Mouse (Mus musculus) forebrain, embryonic 10.5 days (tissue): ENCODE measurements around the gene Gm10401. TPM values are rescaled to one million over a fixed set of nuclear protein-coding genes. Genes with fewer than 3 reads are reported as not detected.
A peak's percentile ranks its signal among the peaks of the same experiment; 100 is the strongest.

Source experiments
- DNase-seq: peaks from one replicate; pipeline ENCODE4 v3.0.0-alpha.2; 2017; ENCODE audit warnings: low spot score; ENCODE audit errors: extremely low spot score
- H3K27ac ChIP-seq: fragments of 300-500 bp; sonication (generic); 2 replicates; pipeline ENCODE4 v1.5.1; 2016; ENCODE audit warnings: mild to moderate bottlenecking
- H3K27me3 ChIP-seq: fragments of 300-500 bp; sonication (generic); 2 replicates; pipeline ENCODE4 v1.6.1; 2016; ENCODE audit warnings: mild to moderate bottlenecking; ENCODE audit not compliant: poor library complexity, severe bottlenecking
- H3K36me3 ChIP-seq: fragments of 300-500 bp; sonication (generic); replicated peaks from 2 replicates; pipeline ENCODE4 v1.6.1; 2016; ENCODE audit warnings: mild to moderate bottlenecking, moderate library complexity
- H3K4me1 ChIP-seq: fragments of 300-500 bp; sonication (generic); 2 replicates; pipeline ENCODE4 v1.6.1; 2016
- H3K4me3 ChIP-seq: fragments of 300-500 bp; sonication (generic); 2 replicates; pipeline ENCODE4 v1.5.1; 2016; ENCODE audit warnings: mild to moderate bottlenecking, moderate library complexity
- H3K9me3 ChIP-seq: fragments of 300-500 bp; sonication (generic); 2 replicates; pipeline ENCODE4 v1.6.1; 2016; ENCODE audit warnings: mild to moderate bottlenecking, moderate library complexity
- WGBS: fragments of 180-500 bp; shearing (Covaris S2); methylation state at CpG from one replicate; pipeline ENCODE4 v1.1.7; 2016; 5-methylcytosine and 5-hydroxymethylcytosine counted together
- polyA plus RNA-seq: library from polyadenylated mRNA; unstranded; fragments of >200 nt; fragmentation: Nextera tagmentation; extraction: Ambion mirVana; gene quantifications from 2 replicates; pipeline ENCODE4 v1.2.1, GENCODE M21; 2016

The Gm10401 gene
- polyA plus RNA-seq, result 18.3 and 22.9 TPM in 2 replicates

DNA sequence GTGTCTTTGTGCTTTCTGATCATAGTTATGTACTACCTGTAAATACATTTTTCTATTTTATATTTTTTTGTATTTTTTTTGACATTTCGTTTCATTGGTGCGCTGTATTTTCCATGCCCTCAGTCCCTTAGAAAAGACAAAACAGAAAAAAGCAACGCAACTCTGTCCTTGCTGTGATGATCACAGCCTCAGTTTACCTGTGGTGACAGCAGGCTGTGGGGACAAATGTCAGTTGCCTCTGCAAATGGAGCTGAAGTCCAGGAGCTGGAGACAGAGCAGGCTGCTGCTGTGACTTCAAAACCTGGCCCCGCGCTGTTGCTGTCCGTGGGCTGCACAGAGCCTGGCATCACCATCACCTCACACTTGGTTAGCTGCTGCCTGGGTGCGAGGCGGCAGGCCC lies at the start of gene Gm10401:
TSS of gene Gm10401 (minus strand) at position 101 of the 400 bp plus-strand sequence.
- Histone ChIP-seq H3K27me3 (no peaks in the 10 kb centered on the region), H3K9me3 (no peaks in the 10 kb centered on the region), H3K4me3 (no peak within 1 kb of the TSS), H3K4me1 (no peaks in the 10 kb centered on the region), H3K36me3 (peaks cover 96% of the 10 kb centered on the region), H3K27ac (no peak within 1 kb of the TSS)
- 98% methylated on average over 8 of the region's 8 CpGs for WGBS
- no peak for DNase-seq

DNA sequence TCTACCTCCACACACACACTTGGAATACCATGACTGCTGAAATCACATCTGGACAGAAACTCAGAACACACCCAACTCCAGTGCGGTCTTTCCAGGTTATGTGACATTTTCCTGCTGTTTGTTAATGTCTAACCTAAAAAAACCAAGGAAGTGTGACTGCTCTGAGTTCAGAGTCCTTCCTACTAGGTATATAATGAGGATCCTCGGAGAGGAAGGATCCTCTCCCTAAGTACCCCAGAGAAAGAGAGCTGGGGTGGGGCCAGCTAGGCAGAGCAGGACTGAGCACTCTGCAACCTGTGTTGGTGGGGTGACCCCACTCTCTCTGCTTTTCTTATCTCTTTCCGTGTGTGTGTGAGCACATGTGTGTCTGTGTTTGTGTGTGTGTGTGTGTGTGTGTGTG lies 49.3 kb upstream of the Gm10401 start:
- Histone ChIP-seq H3K36me3 (peaks cover 99% of the 10 kb centered on the region), H3K4me3 (no peak overlapping the region), H3K9me3 (peaks cover 4% of the 10 kb centered on the region; the same call in 1 of the 2 replicates), H3K27me3 (no peaks in the 10 kb centered on the region), H3K4me1 (peaks cover 36% of the 10 kb centered on the region), H3K27ac (no peak overlapping the region)
- 86% methylated on average over 3 of the region's 3 CpGs for WGBS
- no peak for DNase-seq

DNA sequence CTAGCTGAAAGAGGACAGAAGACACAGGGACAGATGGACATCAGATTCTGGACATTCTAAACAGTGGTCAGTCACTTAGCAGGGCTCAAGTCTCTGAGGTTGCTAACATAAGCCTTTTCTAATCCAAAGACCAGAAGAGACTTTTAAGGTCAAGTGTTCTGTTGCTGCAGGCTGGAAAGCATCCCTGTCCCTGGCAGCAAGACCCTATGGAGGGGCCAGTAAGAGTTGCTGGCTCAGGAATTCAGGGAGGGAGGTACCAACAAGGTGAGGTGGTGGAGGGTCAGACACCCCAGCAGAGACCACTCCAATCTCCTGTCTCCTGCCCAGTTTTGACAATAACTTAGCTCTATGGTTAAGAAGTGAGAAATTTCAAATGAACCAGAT lies 48.6 kb upstream of the Gm10401 start:
- no peak for DNase-seq
- H3K9me3 ChIP-seq, result peaks cover 4% of the 10 kb centered on the region; the same call in 1 of the 2 replicates
- H3K4me1 ChIP-seq, result peaks cover 32% of the 10 kb centered on the region
- H3K4me3 ChIP-seq, result no peak overlapping the region
- H3K27ac ChIP-seq, result no peak overlapping the region
- peaks cover 98% of the 10 kb centered on the region for H3K36me3 ChIP-seq
- no peaks in the 10 kb centered on the region for H3K27me3 ChIP-seq

DNA sequence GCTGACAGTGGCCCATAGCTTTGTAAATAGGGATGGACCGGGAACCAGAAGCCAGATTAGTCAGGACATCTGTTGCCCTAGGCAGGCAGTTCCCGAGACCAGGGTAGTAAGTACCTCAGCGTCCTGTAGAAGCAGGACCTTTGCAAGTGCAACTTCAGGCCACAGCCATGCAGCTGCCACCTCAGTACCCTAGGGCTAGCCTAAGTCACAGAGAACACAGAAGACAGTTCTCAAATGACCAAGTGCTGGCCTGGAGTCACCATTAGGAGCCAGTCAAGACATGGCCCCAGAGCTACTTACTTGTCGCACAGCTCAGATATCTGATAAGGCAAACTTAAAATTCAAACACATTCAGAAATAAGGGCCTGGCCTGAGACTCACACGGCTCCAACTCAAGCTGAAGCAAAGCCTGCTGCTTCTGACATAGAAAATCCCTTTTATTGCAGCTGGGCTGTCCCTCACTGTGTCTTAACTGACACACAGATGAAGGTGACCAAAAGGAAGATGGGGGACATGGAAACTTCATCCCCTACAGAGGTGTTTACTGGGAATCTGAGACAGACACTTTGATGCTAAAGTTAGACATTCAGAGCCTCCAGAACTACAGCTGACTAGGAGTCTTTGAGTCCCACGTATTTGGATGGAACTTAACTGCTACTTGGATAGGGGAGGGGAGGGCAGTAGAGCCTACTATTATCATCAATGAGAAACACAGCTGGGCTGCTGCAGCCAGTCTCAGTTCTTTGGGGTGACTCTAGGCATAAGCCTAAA lies 48.1 kb upstream of the Gm10401 start:
- WGBS, result 88% methylated on average over 6 of the region's 6 CpGs
- Histone ChIP-seq H3K9me3 (peaks cover 4% of the 10 kb centered on the region; the same call in 1 of the 2 replicates), H3K4me3 (no peak overlapping the region), H3K36me3 (peaks cover 92% of the 10 kb centered on the region), H3K27ac (no peak overlapping the region), H3K27me3 (no peaks in the 10 kb centered on the region), H3K4me1 (peaks cover 29% of the 10 kb centered on the region)
- no peak for DNase-seq

DNA sequence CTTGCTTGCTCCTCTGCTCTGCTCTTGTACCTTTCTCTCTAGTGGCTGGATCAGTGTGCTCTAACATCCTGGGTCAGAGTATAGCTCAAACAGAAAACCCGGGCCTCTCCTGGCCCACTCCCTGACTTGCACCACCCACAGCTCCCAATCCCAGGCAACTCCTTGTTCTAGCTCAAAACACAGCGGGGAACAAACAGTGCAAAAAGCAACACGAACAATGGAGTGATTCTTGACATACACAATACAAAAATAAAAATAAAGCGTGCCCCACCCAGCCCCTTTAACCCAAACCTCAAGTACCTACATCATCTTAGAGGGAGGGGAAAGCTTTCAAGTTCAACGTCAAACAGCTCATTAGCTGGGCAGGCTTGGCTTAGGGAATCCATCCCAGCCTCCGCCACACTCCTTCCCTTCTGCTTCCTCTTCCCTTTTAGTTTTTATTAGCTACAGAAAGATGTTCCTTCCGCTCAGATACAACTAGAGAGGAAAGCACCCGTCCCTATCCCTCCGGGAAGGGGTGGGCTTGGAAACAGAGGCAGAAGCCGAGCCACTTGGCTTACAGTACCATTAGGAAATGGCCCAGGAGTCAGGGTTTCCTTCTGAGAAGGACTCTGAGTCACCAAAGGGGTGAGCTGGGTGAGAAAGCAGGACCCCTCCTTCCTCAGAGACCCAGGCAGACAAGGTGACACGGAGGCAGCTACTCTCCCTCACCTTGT lies 47.3 kb upstream of the Gm10401 start:
- no peak for DNase-seq
- 88% methylated on average over 11 of the region's 11 CpGs for WGBS
- Histone ChIP-seq H3K4me1 (peaks cover 34% of the 10 kb centered on the region), H3K9me3 (peaks cover 4% of the 10 kb centered on the region; the same call in 1 of the 2 replicates), H3K27me3 (no peaks in the 10 kb centered on the region), H3K4me3 (no peak overlapping the region), H3K36me3 (peaks cover 85% of the 10 kb centered on the region), H3K27ac (no peak overlapping the region)

DNA sequence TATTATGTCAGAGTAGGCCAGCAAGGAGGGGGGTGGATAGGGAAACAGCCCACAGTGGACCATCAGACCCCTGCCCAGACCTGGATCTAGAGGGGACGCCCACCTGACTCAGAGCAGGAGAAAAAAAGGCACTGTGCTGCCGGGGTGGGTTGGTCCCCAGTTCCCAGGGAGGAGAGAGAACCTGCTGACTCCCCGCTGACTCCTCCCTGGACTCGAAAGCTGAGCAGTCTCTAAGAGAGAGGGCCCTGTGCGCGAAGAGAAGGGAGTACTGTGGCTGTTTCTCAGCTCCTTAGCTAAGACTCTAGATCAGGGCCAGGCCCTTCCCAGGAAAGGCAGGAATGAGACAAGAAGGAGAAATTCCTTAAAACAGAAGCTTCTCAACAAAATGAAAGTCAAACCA lies 46.4 kb upstream of the Gm10401 start:
- 77% methylated on average over 6 of the region's 6 CpGs for WGBS
- DNase-seq, result no peak

DNA sequence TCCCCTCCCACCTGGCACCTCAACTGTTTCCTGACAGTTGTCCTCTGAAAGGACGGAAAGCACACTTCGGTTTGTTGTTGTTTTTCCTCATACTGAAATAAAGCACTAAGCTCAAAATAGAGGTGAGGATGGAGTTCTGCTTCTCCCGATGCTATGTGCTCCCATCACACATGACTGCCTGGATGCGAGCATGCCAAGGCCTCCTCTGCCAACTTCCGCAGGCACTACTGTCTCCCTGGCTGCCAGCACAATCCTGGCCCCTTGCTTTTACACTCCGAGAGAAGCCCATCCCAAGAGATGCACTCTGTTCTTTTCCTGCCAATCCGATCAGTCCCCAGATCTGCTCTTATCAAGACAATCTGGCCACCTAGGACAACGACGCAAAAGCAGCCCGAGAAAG lies 45.5 kb upstream of the Gm10401 start:
- Histone ChIP-seq H3K4me3 (no peak overlapping the region), H3K4me1 (peaks cover 34% of the 10 kb centered on the region), H3K36me3 (peaks cover 66% of the 10 kb centered on the region), H3K9me3 (no peaks in the 10 kb centered on the region), H3K27ac (no peak overlapping the region), H3K27me3 (no peaks in the 10 kb centered on the region)
- DNase-seq, result no peak
- 82% methylated on average over 10 of the region's 10 CpGs for WGBS

More for the DNA sequence above, 46.4 kb upstream of the Gm10401 start:
- H3K27me3 ChIP-seq, result no peaks in the 10 kb centered on the region
- peaks cover 34% of the 10 kb centered on the region for H3K4me1 ChIP-seq
- H3K4me3 ChIP-seq, result no peak overlapping the region
- no peak overlapping the region for H3K27ac ChIP-seq
- H3K9me3 ChIP-seq, result peaks cover 3% of the 10 kb centered on the region; the same call in 1 of the 2 replicates
- H3K36me3 ChIP-seq, result peaks cover 75% of the 10 kb centered on the region

DNA sequence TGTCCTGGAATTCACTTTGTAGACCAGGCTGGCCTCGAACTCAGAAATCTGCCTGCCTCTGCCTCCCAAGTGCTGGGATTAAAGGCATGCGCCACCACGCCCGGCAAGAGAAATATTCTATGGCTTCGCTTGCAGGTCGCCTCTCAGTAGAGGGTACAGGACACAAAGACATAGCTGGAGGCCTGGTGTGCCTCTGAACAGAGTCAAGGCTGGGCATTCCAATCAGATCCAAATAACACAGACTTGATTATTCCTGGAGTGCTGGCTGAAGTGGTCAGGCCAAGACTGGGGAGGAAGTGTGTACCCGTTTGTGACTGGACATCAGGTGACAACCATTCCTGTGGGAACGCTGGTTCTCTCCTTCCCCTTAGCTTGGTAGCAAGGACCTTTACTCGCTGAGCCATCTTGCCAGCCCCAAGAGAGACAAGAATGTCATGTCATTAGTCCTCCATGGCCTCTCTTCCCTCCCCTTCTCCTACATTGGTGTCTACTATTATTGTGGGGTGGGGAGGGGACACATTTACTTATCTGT lies 44.1 kb upstream of the Gm10401 start:
- H3K4me1 ChIP-seq, result peaks cover 34% of the 10 kb centered on the region
- no peak for DNase-seq
- no peaks in the 10 kb centered on the region; the same call in 1 of the 2 replicates for H3K27me3 ChIP-seq
- no peak overlapping the region for H3K27ac ChIP-seq
- no peaks in the 10 kb centered on the region for H3K9me3 ChIP-seq
- H3K4me3 ChIP-seq, result no peak overlapping the region
- 89% methylated on average over 9 of the region's 9 CpGs for WGBS
- H3K36me3 ChIP-seq, result peaks cover 53% of the 10 kb centered on the region

DNA sequence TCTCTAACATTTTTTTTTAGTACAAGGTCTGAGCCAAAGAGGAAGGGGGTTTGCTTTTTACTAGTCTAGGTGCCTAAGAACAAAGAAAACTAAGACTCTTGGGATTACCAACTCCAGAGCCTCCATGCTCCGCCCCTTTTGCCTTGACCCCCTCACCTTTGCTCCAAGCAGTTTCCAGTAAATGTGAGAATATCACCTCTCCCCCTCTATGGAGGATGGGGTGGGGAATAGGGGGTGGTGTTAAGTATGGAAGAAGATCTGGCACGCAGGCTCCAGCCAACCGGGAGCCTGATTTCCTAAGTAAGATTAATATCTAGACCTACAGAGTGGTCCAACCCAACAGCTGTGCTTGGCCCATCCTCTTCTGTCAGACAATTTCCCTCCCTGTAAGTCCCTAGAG lies 42.6 kb upstream of the Gm10401 start:
- Histone ChIP-seq H3K27ac (no peak overlapping the region), H3K4me3 (no peak overlapping the region), H3K9me3 (no peaks in the 10 kb centered on the region), H3K27me3 (peaks cover 3% of the 10 kb centered on the region), H3K4me1 (peaks cover 34% of the 10 kb centered on the region), H3K36me3 (peaks cover 38% of the 10 kb centered on the region)
- 76% methylated on average over 3 of the region's 3 CpGs for WGBS
- DNase-seq, result no peak

DNA sequence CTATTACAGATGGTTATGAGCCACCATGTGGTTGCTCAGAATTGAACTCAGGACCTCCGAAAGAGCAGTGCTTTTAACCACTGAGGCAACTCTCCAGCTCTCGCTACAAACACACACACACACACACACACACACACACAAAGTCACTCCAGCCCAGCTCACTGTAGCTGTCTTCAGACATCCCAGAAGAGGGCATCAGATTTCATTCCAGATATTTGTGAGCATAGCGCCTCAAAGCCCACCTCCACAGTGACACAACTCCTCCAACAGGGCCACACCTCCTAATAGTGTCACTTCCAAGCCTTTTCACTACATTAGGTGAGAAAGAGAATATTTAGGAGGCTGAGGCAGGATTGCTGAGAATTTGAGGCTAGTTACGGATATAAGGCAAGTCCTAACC lies 41.0 kb upstream of the Gm10401 start:
- Histone ChIP-seq H3K36me3 (peaks cover 22% of the 10 kb centered on the region), H3K27me3 (peaks cover 3% of the 10 kb centered on the region), H3K27ac (no peak overlapping the region), H3K4me1 (peaks cover 27% of the 10 kb centered on the region), H3K4me3 (no peak overlapping the region), H3K9me3 (no peaks in the 10 kb centered on the region)
- no peak for DNase-seq
- 78% methylated on average over 4 of the region's 4 CpGs for WGBS

DNA sequence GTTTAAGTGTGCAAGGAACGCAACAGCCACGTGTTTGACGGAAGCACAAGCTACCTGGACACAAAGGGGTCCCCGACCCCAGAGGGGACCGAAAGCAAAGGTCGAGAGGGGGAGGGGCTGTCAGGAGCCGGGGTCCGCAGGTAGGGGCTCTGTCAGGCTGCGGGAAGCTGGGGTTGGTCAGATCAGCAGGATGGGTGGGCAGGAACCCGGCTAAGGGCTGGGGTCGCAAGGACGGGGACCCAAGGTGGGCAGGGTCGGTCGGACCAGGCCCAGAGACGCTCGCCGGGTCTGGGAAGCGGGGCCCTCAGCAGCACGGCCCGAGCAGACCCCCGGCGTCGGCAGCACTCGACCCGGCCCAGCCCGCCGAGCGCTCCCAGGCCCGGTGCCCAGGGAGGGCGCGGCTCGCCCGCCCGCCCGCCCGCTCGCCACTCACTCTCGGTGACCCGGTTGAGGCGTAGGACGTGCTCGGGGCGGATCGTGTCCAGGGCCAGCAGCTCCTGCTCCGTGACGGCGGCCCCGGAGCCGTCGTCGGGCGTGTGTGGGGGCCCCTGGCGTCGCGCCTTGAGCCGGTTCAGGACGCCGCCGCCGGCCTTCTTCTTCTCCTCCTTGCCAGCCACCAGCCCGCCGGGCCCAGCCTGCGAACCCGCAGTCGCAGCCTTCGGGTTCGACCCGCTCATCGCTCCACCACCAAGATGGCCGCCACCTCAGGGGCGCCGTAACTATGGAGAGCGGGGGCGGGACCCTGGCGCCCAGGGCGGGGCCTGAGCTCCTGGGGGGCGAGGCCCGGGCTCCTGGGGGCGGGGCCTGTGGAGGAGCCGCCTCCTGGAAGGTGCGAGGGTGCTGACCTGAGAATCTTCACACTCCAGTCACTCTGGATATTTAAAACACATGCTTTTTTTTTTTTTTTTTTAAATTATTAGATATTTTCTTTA lies 36.4 kb upstream of the Gm10401 start, which contains the start of gene Unc119b:
TSS of gene Unc119b (minus strand) at position 742 of the 932 bp plus-strand sequence.
- DNase-seq, result peak; percentile 86
- Histone ChIP-seq H3K36me3 (peaks cover 32% of the 10 kb centered on the region), H3K4me3 (peak within 1 kb of the TSS; percentile 96), H3K27ac (peak within 1 kb of the TSS; percentile 93), H3K9me3 (no peaks in the 10 kb centered on the region), H3K4me1 (peaks cover 22% of the 10 kb centered on the region), H3K27me3 (peaks cover 3% of the 10 kb centered on the region)
- under 1% methylated on average over 81 of the region's 81 CpGs for WGBS
